Mouse (Mus musculus): ENCODE data around the gene Drc1. TPM values are rescaled to one million over a fixed set of nuclear protein-coding genes. Genes with fewer than 3 reads are reported as not detected.

Drc1 gene
- polyA plus RNA-seq (2021; fragmentation: Nextera tagmentation) = 9.9 and 13.2 TPM in 2 replicates
- long read RNA-seq, experiment 1, transcript Drc1-201 (17 exons, 2,471 nt) = major isoform, 25 of 111 reads
- long read RNA-seq, experiment 1, partial matches to known transcripts = 35 of 111 reads
- long read RNA-seq, experiment 1, other reads (novel, unspliced or antisense) = 51 of 111 reads
- long read RNA-seq, experiment 2, transcript Drc1-201 (17 exons, 2,471 nt) = major isoform, 8 of 25 reads
- long read RNA-seq, experiment 2, partial matches to known transcripts = 10 of 25 reads
- long read RNA-seq, experiment 2, other reads (novel, unspliced or antisense) = 7 of 25 reads

DNA sequence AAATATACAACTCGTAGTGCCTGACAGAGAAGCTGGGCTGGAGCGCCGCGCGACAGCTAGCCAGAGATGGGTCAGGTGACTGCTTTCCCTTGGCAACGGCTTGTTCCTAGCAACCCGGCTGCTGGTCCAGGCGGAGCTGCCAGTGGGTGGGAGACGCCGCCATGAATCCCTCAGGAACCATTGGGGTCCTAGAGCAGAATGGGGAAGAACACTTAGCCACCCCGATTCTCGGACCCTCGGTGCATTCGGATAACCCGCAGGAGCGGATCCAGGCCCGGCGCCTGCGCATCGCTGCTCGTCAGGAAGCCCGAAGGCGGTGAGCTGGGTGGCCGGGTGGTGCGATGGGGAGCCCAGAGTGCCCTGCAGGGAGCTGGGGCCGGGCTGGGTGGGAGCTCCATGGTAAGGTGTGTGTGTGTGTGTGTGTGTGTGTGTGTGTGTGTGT, at the start of gene Drc1:
Gene Drc1, plus strand, starts transcription at position 98 of the 442 bp plus-strand sequence.

DNA sequence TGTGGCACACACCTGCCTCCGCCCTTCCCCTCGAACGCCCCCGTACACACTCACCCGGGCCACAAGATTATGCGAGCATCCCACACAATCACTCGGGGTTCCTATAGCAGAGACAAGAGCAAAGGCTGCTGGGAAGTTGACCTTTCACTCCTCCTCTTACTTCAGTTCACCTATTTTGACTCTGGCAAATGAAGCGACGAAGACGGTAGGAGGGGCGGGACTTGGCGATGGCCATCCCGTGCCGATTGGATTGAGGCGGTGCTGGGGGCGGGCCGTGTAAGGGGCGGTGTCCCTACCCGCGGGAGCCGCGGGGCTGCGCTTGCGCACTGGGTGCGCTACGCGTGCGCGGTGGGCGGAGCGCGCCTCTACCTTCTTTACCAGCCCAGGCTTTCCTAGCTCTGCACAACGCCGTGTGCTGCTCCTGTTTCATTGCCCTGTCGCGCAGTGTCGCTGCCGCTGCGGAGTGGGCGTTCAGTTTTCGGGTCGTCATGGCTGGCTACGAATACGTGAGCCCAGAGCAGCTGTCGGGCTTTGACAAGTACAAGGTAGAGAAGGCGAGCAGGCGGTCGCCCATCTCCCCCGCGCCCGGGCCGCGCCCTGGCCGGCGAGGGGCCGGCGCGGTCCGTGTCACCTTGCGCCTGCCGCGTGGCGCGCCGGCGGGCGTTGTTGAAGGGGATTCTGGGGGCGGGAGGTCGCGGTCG, 48.8 kb upstream of the Drc1 start, which contains the start of gene Selenoi:
Gene Selenoi, plus strand, starts transcription at position 311 of the 701 bp plus-strand sequence.

Other genes with a start within 250 kb of the Drc1 start
- gene Tyms, start 207.8 kb upstream of the Drc1 start, polyA plus RNA-seq (2021; fragmentation: Nextera tagmentation) = 3.7 and 4.1 TPM in 2 replicates
- gene Garem2, start 176.2 kb upstream of the Drc1 start, polyA plus RNA-seq (2021; fragmentation: Nextera tagmentation) = 0.99 and 5.0 TPM in 2 replicates
- gene 3110082J24Rik, start 175.3 kb upstream of the Drc1 start, polyA plus RNA-seq (2021; fragmentation: Nextera tagmentation) = 0.93 and 6.4 TPM in 2 replicates
- gene Hadha, start 126.2 kb upstream of the Drc1 start, polyA plus RNA-seq (2021; fragmentation: Nextera tagmentation) = 36.1 and 43.7 TPM in 2 replicates
- gene Hadhb, start 126.1 kb upstream of the Drc1 start, polyA plus RNA-seq (2021; fragmentation: Nextera tagmentation) = 112 and 115 TPM in 2 replicates
- gene Adgrf3, start 75.7 kb upstream of the Drc1 start, polyA plus RNA-seq (2021; fragmentation: Nextera tagmentation) = not detected in 2 replicates
- gene Selenoi, start 48.8 kb upstream of the Drc1 start, polyA plus RNA-seq (2021; fragmentation: Nextera tagmentation) = 14.2 and 14.3 TPM in 2 replicates
- 2.1 and 2.3 TPM in 2 replicates for gene Otof, start 180.5 kb downstream of the Drc1 start, polyA plus RNA-seq (2021; fragmentation: Nextera tagmentation)
- 1.8 and 2.3 TPM in 2 replicates for gene 1700001C02Rik, start 184.7 kb downstream of the Drc1 start, polyA plus RNA-seq (2021; fragmentation: Nextera tagmentation)